Mouse (Mus musculus) right cerebral cortex, adult 2 months (tissue): ENCODE data around the gene Ninj1.

Experiments
- DNase-seq, 2 experiments: peaks; one replicate each; pipeline ENCODE4 v3.0.0; 2021 to 2022; ENCODE audit warnings: low spot score in 2 of 2

The Ninj1 gene

DNA sequence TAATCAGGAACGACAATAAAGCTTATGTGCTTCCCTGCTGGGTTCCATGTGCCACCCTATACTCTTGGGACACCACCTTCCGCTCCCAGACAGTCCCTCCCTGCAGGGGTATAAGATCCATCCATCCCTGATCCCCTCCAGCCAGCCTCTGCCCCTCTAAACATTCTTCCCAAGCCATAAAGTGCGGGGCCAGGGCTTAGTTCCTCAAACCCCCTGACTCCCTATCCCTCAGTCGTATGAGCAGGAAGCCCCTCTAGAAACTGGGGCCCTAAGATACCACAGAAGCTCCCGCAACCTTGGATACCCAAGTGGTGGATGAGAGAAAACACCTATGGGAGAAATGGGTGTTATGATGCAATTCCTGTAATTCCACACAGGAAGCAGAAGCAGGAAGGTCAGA, 8.9 kb downstream of the Ninj1 start:
- no peak for DNase-seq

DNA sequence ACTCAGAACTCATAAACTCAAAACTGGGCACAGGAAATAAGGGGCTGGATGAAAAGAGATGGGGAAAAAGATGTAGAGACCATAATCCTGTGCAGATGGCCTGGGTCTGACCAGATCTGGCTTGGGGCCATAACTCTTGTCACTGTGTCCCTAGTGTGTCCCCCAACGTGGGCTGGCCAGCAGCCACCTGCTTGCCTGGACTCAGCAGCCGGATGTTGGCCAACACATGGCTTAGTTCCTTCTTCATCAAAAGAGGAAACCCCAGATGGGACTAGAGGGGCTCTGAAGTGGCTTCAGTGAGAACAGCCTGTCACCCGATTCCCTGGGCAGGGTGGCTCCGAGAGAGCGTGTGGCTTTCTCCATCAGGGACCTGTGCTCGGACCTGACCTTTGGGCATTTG, 9.5 kb downstream of the Ninj1 start:
- DNase-seq: no peak

DNA sequence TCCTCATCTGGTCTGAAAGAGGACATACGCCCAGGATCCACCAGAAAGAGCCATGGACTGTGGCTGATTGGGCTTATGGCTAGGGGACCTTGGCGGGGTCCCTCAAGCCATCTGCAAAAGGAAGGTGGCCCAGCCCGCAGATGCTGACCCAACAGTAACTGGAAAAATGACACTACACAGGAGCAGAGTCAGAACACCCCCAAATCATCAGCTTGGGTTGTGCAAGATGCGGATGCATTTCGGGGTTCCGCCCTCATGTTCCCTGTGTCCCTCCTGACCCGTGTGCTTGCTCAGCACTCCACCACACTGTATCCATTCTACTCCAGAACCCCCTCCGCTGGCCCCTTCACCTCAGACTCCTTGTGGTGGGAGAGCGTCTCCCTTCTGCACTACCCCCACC, 11.4 kb downstream of the Ninj1 start:
- no peak for DNase-seq

DNA sequence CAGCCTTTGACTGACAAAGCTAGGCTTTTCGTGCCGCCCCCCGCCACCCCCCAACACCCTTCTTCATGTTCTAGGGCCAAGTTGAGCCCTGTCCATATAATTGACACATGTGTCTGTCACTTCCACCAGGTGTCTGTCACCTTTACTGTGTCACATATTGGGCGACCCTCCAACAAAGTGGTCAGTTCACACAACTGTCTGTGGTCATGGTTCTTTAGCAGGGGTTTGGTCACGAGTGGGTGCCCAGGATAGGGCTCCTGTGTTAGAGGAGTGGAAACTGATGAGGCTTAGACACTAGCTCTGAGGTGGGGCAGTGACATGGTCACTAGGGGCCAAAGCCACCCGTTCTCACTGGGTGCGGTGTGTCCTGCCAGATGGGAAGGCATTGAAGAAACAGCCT, 12.6 kb downstream of the Ninj1 start:
- DNase-seq: no peak

DNA sequence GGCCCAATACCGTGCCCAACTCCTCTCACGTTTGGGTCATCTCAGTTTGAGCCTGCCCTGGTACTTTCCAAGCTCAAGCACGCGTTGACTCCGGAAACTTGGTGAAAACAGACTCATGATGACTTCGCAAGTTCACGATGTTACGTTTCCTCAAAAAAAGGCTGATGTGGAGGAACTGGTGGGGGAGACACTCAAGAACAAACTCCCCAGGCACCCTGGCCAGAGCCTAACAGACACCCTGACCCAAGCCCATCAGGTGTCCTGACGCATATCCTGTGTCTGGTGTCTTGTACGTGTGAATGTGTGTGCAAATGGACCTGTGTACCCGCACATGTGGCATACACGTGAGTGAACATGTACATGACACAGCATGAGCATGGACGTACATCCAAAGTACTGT, 13.4 kb downstream of the Ninj1 start:
- DNase-seq: no peak

DNA sequence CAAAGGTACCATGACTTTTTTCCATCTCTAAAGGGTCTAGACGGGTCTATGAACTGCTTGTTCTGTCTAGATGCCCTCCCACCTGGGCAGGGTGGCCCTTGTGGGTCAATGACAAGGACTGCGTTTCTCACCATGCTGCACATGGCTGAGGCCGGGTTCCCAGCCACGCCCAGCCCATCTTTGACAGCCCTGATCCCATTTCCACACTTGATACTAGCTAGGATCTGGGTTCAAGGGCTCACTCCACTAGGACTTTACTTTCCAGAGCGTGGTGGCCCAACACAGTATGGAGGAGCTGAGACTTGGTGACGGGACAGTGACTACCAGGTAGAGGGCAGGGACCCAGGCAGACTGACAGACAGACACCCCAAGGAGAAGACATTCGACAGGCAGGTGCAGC, 15.3 kb downstream of the Ninj1 start:
- no peak for DNase-seq

DNA sequence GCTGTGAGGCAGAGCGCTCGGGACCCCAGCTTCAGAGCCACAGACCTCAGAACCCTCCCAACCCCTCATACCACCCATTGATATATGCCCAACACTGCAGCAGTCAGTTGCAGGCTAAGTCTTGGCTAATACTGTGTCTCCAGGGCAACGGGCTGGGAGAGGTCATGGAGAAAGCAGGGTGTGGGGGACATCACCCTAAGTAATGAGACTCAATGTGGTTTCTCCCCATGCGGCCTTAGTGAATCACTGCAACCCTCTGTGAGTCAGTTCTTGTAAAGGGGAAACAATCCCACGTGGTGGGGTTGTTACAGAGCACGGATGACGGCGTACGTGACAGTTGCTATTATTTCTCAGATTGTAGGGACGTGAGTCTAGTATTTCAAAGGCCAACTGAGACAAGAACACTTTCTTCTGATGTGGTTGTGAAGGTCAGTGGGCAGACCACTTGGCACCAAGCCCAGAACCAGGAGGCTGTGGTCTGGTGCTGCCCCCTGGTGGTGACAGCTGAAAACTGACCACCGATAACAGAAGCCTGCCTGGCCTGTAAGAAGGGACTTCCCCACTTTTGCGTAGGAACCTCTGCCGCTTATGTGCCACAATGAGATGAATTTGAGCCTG, 18.2 kb downstream of the Ninj1 start:
- DNase-seq: peak; percentile 83 to 84

DNA sequence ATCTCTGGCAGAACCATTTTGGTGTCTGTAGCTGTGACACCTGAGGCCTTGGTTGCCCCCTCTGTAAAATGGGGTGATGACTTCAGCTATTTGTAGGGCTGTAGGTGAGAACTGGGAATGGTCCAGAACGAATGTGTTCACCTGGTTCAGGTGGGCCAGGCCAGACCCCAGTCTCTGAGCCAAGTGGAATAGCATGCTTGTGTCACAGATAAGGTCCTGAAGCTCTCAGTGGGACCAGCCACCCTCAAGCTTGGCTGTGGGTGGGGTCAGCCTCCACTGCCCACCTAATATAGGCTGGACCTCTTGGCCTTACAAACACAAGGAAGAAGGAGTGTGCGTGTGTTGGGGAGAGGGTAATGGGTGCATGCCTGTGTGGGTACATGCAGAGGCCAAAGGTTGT, 19.1 kb downstream of the Ninj1 start:
- DNase-seq: no peak

DNA sequence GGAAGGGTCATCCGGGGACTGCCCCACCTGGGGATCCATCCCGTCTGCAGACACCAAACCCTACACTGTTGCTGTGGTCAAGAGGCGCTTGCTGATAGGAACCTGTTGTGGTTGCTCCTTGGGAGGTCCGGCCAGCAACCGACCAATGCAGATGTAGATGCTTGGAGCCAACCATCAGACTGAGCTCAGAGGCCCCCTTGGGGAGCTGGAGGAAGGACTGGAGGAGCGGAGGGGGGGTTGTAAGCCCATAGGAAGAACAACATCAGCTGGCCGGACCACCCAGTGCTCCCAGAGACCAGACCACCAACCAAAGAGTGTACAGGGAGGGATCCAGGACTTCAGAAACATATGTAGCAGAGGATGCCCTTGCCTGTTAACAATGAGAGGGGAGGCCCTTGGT, 22.0 kb downstream of the Ninj1 start:
- DNase-seq: no peak

DNA sequence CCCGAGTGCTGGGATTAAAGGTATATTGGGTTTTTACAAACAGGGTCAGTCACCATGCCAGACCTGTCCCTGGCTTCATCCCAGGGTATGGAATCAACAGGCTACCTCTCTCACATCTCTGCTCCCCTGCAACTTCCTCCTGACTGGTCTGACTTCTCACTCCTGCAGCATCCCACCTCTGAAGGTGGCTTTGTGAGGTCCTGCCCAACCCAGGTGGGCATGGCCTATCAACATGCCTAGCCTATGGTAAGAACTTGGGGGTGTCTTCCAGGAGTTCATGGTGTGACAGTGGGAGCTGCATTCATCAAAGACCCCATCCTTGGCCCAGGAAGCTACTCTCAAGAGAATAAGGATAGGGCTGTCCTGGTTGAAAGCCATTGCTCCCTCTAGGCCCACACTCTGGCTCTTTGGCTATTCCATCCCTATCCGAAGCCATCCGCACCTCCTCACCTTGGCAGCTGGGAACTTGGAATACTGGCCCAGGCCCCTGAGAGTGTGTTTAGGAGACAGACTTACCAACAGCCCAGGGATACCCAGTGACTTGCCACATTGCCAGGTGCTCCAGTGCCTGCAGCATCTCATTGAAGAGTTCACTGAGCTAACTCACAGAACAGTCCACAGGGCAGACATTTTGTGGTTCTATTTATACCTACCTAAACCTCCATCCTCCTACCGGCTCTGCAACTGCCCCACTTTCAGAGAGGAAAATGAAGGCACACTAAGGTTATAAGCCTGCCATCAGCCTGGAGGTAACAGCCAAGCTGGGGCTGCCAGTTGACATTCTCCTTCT, 25.6 kb downstream of the Ninj1 start:
- no peak for DNase-seq

DNA sequence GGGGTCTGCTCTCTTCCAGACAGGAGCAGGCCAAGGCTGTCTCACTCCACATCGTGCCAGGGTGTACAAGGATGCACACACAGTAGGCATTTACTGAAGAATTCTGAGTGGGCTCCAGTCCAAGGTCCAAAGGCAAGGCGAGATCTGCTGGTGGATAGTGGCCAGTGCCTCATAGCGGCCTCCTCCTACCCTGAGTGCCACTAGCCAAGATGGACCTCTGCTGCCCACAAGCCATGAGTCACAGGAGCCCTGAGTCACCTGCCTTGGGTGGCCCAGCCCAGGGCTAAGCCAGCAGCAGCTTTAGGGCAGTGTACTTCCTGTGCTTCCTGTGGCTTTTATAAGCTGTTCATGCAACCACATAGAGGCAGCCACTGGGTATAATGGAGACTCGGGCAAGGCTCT, 26.2 kb downstream of the Ninj1 start:
- peak in 1 of 2 experiments; percentile 41 for DNase-seq

DNA sequence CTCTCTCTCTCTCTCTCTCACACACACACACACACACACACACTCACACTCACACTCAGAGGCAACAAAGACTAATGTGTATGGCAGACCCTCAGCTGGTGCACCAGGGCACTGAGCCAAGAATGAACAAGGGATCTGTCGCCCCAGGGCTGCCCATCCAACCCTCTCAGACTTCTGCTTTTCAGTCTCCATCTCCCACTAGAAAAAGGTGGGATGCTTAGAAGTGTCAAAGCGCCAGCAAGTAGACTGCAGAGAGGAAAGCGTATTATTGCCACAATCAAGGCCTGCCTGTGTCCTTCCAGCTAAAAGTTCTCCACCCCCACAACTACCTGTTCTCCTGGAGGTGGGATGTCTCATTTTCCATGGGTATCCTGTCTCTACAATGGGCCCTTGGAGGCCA, 27.2 kb downstream of the Ninj1 start:
- DNase-seq: no peak

DNA sequence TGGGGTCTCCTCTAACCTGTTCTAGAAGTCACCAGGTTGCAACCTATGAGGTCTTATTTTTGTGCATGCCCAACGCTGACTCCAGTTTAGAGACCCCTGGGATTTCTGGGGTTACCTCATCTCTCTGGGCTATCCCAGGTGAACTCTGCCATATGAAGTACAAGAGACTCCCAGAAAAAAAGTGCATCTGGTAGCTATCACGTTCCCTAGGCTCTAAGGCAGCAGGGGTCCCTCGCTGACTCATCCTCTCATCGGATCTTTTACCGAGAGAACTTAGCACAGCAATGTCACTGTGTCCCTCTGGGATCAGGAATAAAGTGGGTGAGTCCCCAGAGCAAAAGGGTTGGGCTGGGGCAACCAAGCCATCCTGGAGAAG, 27.8 kb downstream of the Ninj1 start:
- no peak for DNase-seq

DNA sequence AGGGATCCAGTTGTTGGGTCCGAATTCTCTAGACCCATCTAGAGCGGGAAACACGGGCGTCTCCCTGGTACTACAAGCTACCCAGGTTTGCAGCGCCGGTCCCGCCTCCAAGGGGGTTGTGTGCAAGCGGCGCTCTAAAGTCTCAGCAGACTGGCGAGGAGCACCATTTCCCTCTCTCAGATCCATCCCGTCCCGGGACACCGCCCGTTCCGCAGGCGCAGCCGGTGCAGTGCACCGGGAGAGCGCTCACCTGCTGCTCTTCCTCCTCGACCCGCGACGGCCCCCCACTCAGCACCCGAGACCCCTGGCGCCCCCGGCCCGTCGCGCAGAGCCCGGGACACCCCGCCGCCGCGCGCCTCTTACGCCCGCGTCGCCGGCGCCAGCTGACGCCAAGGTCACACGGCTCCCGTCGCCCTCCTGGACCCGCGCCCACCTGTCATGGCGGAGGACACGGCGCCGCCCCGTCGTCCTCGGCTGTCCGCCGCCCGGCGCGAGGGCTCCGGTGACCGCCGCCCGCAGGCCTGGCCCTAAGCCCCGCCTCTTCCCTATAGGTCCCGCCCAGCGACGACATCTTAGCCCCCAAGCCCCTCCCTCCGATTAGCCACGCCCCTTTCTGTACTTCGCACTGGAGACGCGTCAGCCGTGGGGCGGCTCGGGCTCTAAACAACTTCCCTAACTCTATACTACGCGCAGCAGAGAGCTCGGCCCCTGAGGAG, 28.4 kb downstream of the Ninj1 start, which contains the start of gene Card19:
Card19 (minus strand) TSS at position 534 of the 716 bp plus-strand sequence.
- peak; percentile 84 for DNase-seq

DNA sequence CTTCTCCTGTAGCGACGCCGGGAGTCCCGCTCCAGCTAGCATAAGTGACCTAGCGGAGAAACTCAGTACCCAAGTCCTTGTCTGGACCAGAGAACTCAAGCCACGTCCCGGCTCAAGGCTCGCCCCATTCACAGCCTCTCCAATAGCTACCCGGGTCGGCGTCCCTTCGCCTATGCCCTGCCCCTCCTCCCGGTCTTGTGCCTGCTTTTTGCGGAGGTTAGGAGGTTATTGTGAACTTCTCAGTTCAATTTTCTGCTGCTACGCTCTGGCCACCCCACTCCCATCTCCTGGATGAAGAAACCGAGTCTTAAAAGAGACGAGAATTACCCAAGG, 28.9 kb downstream of the Ninj1 start:
- no peak for DNase-seq

DNA sequence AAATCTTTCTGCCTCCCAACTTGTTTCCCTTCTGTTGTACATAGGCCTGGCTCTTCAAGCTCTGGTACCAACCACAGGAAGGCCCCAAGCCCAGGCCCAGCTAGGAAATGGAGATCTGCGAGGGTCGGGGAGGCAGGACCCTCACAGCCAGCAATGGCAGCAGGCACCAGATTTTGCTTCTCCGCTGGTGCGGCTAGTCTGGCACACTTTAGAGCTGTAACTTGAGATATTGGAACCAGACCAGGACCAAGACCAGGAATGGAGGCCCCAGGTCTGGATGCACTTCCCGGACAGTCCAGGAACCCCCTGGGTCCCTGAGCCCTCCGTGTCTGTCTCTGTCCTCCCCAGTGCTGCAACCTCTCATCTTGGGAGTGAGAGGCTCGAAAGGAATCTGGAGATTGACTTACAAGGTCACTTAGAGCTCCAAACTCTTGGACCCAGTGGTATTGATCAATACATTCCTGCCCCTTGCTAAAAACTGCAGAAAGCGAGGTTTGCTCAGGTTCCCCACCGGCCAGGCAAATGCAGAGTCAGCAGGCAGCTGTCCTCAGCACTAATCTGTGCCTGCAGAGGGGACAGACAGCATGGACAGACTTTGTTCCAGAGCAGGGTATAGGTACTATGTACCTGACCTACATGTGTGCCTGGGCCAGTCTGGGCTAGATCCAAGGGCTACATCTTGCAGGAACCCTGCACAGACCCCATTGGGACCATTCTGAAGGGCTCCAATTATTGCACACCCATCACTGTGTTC, 29.7 kb downstream of the Ninj1 start:
- DNase-seq: no peak

DNA sequence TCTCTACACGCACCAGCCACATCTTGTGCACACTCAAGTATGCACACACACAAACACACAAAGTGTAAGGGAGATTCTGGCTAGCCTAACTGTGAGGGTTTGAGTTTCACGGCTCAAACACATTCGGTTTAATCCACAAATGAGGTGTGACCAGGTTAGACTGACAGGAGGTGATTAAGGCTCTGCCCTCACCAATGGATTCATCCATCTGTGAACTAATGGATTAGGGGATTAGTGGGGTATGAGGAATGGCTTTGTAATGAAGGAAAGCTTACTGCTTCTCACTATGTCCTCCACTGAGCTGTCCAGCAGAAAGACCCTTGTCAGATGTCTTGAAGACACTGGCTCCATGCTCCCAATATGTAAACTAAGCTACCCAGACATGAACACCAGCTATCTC, 31.4 kb downstream of the Ninj1 start:
- DNase-seq: no peak

DNA sequence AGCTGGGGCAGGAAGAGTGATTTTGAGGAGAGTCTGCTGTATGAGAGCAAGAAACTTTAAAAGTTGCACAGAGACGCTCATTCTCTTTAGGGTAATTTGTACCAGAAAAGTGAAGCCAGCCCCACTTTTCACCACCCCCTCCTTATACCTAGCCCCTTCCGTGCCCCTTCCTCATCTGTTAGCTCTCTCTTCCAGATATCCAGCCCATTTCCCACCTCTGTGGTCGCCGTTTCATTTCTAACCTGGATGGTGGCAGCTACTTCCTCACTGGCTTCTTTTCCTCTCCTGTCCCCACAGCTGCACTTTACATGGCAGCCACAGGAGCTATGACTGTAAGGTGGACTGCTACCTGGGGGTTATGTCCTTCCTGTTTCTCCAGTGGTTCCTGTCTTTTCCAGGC, 32.1 kb downstream of the Ninj1 start:
- no peak for DNase-seq

DNA sequence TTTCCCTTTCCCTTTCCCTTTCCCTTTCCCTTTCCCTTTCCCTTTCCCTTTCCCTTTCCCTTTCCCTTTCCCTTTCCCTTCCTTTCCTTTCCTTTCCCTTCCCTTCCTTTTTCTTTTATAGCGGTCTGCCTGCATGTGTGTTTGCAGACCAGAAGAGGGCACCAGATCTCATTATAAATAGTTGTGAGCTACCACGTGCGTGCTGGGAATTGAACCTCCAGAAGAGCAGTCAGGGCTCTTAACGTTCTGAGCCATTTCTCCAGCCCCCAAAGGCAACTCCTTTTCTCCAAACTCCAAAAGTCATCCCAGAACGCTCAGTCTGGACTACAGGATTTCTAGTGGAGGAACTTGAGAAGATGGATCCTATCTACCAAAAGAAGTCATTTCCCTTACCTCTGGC, 33.6 kb downstream of the Ninj1 start:
- DNase-seq: no peak

DNA sequence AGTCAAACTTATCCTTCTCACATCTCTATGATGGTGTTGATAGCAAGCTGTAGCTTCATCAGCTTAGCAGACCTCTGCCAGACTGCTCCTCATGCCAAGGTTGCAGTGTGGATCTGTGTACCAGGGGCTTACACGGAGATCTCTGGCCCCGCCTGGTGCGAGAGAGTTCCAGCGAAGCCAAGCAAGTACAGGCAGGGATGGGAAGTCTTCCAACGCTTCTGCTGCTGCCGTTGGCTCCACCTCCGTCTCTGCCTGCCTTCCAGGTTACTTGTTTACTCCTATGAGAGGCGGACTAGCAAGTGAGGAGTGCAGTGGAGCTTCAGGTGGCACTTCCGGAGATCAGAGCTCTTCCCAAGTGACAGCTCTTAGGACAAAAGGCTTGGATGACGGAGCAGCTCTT, 37.0 kb downstream of the Ninj1 start:
- no peak for DNase-seq

DNA sequence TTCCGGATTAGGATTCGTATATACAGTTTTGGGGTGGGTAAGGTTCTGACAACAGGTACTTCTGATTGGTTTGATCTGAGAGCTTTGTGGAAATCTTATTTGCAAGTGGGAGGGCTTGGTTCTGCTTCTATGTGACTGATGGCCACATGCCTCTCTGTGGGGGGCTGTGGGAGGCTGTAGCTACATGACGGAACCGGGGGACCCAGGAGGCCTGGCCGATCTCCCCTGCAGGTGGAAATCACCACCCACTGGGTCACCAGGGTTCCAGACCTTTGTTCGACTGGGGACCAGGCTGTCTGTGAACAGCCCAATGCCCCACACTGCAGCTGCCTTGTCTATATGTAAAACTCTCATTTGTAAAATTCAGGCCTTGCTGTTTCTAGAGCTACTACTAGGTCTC, 37.4 kb downstream of the Ninj1 start:
- no peak for DNase-seq

DNA sequence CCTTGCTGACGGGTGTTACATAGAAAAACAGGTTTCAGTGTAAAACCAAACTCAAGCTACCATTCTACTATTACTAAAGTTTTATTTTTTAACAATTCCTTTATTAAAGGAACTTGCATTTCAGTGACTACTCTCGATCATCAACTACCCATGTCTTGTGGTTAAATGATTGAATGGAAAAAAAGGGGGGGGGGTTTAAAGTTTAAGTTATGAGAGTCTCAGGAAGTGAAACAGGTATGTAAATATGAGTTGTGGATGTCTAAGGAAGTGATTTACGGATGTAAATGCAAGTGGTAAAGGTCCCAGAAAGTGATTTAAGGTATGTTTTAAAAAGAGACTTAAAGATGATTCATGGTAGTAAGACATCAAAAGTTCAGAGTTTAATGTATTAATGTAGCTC, 37.9 kb downstream of the Ninj1 start:
- DNase-seq: no peak
